Mouse (Mus musculus): ENCODE results near the gene Ralgps2.

Gene Ralgps2

DNA sequence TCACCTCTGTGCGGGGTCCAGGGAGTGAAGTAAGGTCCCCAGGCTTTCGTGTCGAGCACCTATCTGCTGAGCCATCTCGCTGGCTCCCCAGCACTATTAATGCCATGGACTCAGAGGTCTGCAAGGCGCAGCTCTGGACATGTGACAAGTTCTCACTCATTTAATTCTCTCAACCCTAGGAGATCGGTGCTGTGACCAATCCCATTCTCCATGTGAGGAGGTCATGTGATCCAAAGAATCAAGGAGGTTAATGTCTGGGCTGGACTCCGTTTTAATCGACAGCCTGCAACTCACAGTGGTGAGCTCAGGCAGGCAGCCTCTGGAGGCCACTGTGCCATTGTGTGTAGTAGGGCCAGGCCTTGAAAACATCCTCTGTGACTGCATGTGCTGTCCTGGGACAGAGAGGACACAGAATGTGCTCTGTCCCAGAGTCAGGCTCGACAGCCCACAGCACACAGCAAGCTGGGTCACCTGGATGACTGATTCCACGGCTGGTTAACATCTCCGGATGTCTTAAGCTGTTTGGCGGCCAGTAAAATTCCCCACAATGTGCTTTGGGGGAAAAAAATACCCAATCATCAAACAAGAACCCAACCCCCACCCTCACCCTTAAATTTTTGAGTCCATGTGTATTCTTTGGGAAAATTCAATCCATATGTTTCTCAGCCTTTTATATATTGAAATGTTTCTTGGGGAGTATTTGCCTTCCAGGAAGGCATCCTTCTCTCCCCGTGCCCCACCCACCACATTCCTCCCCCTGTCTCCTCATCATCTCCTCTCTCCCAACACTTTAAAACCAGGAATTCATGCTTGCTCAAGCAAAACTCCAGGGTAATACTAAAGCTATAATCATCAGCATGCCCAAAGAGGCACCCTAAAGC, 178.6 kb downstream of the Ralgps2 start:
- DNase-seq, result no peak

DNA sequence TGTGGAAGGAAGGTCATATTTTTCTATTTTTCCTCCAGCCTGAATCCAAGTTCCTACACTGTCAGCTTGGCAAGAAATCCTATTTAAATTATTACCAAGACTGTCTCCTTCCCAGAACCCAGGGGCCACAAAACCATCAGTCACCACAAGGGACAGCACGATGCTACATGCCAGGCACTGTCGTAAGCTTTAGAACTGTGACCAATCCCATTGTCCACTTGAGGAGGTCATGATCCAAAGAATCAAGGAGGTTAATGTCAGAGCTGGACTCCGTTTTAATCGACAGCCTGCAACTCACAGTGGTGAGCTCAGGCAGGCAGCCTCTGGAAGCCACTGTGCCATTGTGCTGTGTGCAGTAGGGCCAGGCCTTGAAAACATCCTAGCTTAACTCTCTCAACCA, 181.1 kb downstream of the Ralgps2 start:
- no peak for DNase-seq

DNA sequence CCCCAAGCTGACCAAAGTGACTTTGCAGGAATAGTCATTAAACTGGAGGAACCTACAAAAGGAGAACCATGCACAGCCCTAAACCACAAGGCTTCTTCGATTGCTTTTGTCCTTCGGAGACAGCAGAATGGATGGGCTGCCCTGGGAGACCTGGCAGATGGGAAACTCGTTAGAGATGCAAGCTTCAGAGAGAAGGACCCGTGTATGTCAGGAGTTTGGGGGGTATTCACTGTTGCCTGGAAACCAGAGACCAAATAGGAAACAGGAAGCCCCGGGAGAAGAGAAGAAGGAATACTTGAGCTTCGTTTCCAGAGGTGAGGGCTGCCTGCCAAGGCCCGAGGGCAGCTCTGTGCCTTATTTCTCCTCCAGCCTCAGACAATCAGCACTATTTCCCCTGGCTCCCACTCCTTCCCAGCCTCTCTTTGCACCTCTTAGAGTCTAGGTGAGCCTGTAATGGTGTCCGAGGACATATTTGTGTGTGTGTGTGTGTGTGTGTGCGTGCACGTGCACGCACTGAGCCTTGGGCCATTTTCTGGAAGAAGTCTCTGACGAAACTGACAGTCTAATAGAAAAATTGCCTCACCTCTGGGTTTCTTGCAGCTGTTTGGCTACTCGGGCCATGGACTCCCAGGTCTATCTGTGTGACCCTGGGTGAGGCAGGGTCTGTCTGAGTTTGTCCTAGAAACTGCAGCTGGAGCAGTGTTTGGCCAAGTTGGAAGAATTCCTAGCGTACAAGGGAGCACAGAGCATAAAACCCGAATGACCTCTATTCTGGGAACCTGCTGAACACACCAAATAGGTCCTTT, 184.6 kb downstream of the Ralgps2 start:
- no peak for DNase-seq

Data from kidney, adult 11 months (tissue).